Mouse (Mus musculus) stomach, embryonic 14.5 days (tissue): ENCODE results near the gene Sdhc. TPM values are rescaled to one million over a fixed set of nuclear protein-coding genes. Genes with fewer than 3 reads are reported as not detected.
"Not testable (repeated sequence)": the region's sequence is repeated elsewhere in the genome, so short reads cannot be mapped to it uniquely, and the experiment has no call there.

ENCODE experiments used
- ATAC-seq: fragments of 200-750 bp; cut with Nextera tagmentation; 2 replicates; pipeline ENCODE4 v1.8.0; 2017; ENCODE audit warnings: low read depth, moderate TSS enrichment; ENCODE audit not compliant: insufficient number of reproducible peaks, insufficient read depth, low FRiP score
- H3K27ac ChIP-seq: fragments of 300-500 bp; sonication (generic); 2 replicates; pipeline ENCODE4 v1.5.1; 2014; ENCODE audit warnings: mild to moderate bottlenecking, low read length, moderate library complexity, mixed read lengths
- H3K27me3 ChIP-seq: fragments of 300-500 bp; sonication (generic); 2 replicates; pipeline ENCODE4 v1.6.1; 2014; ENCODE audit warnings: low read length, control low read depth, mixed read lengths; ENCODE audit not compliant: control insufficient read depth, insufficient read depth
- H3K36me3 ChIP-seq: fragments of 300-500 bp; sonication (generic); 2 replicates; pipeline ENCODE4 v1.6.1; 2014; ENCODE audit warnings: mild to moderate bottlenecking, control low read depth, low read length, moderate library complexity, mixed read lengths; ENCODE audit not compliant: control insufficient read depth, insufficient read depth
- H3K4me1 ChIP-seq: fragments of 300-500 bp; sonication (generic); 2 replicates; pipeline ENCODE4 v1.6.1; 2014; ENCODE audit warnings: low read length, control low read depth, mixed read lengths; ENCODE audit not compliant: control insufficient read depth, insufficient read depth
- H3K4me2 ChIP-seq: fragments of 300-500 bp; sonication (generic); replicated peaks from 2 replicates; pipeline ENCODE4 v1.6.1; 2014; ENCODE audit warnings: low read depth, low read length, control low read depth
- H3K4me3 ChIP-seq: fragments of 300-500 bp; sonication (generic); 2 replicates; pipeline ENCODE4 v1.5.1; 2014; ENCODE audit warnings: low read depth, low read length, control low read depth
- H3K9ac ChIP-seq: fragments of 300-500 bp; sonication (generic); replicated peaks from 2 replicates; pipeline ENCODE4 v1.6.1; 2014; ENCODE audit warnings: low read depth, mild to moderate bottlenecking, control low read depth, low read length, moderate library complexity, mixed read lengths
- H3K9me3 ChIP-seq: fragments of 300-500 bp; sonication (generic); 2 replicates; pipeline ENCODE4 v1.6.1; 2016; ENCODE audit warnings: low read depth, low read length, control low read depth; ENCODE audit not compliant: control insufficient read depth
- WGBS: fragments of 180-500 bp; shearing (Covaris S2); extraction: QIAGEN DNeasy Blood & Tissue Kit; methylation state at CpG from one replicate; pipeline ENCODE4 v1.1.7; 2014; 5-methylcytosine and 5-hydroxymethylcytosine counted together
- polyA plus RNA-seq: library from polyadenylated mRNA; unstranded; fragments of >200 nt; fragmentation: Nextera tagmentation; extraction: Ambion mirVana; gene quantifications from 2 replicates; pipeline ENCODE4 v1.2.1, GENCODE M21; 2014

Gene Sdhc
- polyA plus RNA-seq, 1 experiment from 2014 or later: 311 TPM

GRCm38 (mm10) chr1:171159485-171159975 is 9.1 kb upstream of the Sdhc start:
- Histone ChIP-seq H3K4me2 (peak overlapping the region; percentile 41), H3K9me3 (no peaks in the 10 kb centered on the region), H3K27ac (no peak overlapping the region), H3K27me3 (no peaks in the 10 kb centered on the region), H3K4me3 (peak overlapping the region; percentile 21), H3K36me3 (no peaks in the 10 kb centered on the region), H3K4me1 (0 out of 2 replicates have a peak, but pooled peaks cover 8% of the 10 kb centered on the region), H3K9ac (no peak overlapping the region)
- ATAC-seq: peak; percentile 79
- 4% methylated on average over 15 of the region's 15 CpGs for whole genome bisulfite sequencing

- no peak overlapping the region for H3K9ac ChIP-seq
These were observed 7.6 kb upstream of the Sdhc start for GRCm38 (mm10) chr1:171157965-171158364.

GRCm38 (mm10) chr1:171156644-171157043 is 6.2 kb upstream of the Sdhc start:
- no peaks in the 10 kb centered on the region for H3K9me3 ChIP-seq
- WGBS: 63% methylated on average over 3 of the region's 3 CpGs
- no peak overlapping the region for H3K27ac ChIP-seq
- H3K4me1 ChIP-seq: 0 out of 2 replicates have a peak, but pooled peaks cover 8% of the 10 kb centered on the region
- no peaks in the 10 kb centered on the region for H3K27me3 ChIP-seq
- no peaks in the 10 kb centered on the region for H3K36me3 ChIP-seq
- no peak overlapping the region for H3K9ac ChIP-seq
- H3K4me3 ChIP-seq: no peak overlapping the region
- H3K4me2 ChIP-seq: no peak overlapping the region
- ATAC-seq: no peak

More at GRCm38 (mm10) chr1:171157965-171158364, 7.6 kb upstream of the Sdhc start:
- Histone ChIP-seq H3K4me3 (no peak overlapping the region), H3K4me2 (no peak overlapping the region), H3K9me3 (no peaks in the 10 kb centered on the region), H3K4me1 (0 out of 2 replicates have a peak, but pooled peaks cover 8% of the 10 kb centered on the region), H3K27ac (no peak overlapping the region), H3K36me3 (no peaks in the 10 kb centered on the region), H3K27me3 (no peaks in the 10 kb centered on the region)
- ATAC-seq: no peak

GRCm38 (mm10) chr1:171151966-171152365 is 1.6 kb upstream of the Sdhc start:
- no peak overlapping the region for H3K4me2 ChIP-seq
- no peak overlapping the region for H3K27ac ChIP-seq
- no peak for ATAC-seq
- H3K36me3 ChIP-seq: no peaks in the 10 kb centered on the region
- no peaks in the 10 kb centered on the region for H3K9me3 ChIP-seq
- no peak overlapping the region for H3K9ac ChIP-seq
- H3K4me1 ChIP-seq: peaks cover 13% of the 10 kb centered on the region
- H3K4me3 ChIP-seq: no peak overlapping the region
- 78% methylated on average over 4 of the region's 4 CpGs for WGBS
- no peaks in the 10 kb centered on the region for H3K27me3 ChIP-seq

GRCm38 (mm10) chr1:171150838-171151391 is 512 bp upstream of the Sdhc start:
- H3K27ac ChIP-seq: peak overlapping the region; percentile 75
- no peaks in the 10 kb centered on the region for H3K9me3 ChIP-seq
- H3K36me3 ChIP-seq: no peaks in the 10 kb centered on the region
- peaks cover 13% of the 10 kb centered on the region for H3K4me1 ChIP-seq
- H3K4me3 ChIP-seq: peak overlapping the region; percentile 97
- H3K27me3 ChIP-seq: no peaks in the 10 kb centered on the region
- H3K9ac ChIP-seq: peak overlapping the region; percentile 38; the same call in 1 of the 2 replicates
- no peak for ATAC-seq
- WGBS: 2% methylated on average over 18 of the region's 18 CpGs
- H3K4me2 ChIP-seq: peak overlapping the region; percentile 69

- not testable (repeated sequence) for H3K4me1 ChIP-seq, H3K4me2 ChIP-seq, H3K4me3 ChIP-seq, H3K27ac ChIP-seq, H3K9me3 ChIP-seq, ATAC-seq, H3K9ac ChIP-seq, H3K27me3 ChIP-seq
- peaks cover 40% of the 10 kb centered on the region for H3K36me3 ChIP-seq
- WGBS: 90% methylated on average over 9 of the region's 11 CpGs
These were observed 7.4 kb downstream of the Sdhc start for GRCm38 (mm10) chr1:171142981-171143380.

GRCm38 (mm10) chr1:171137486-171138155 is 12.8 kb downstream of the Sdhc start:
- H3K36me3 ChIP-seq: peaks cover 73% of the 10 kb centered on the region

GRCm38 (mm10) chr1:171135600-171135999 is 14.8 kb downstream of the Sdhc start:
- H3K9me3 ChIP-seq: no peaks in the 10 kb centered on the region
- H3K27me3 ChIP-seq: no peaks in the 10 kb centered on the region
- H3K4me3 ChIP-seq: no peak overlapping the region
- no peak for ATAC-seq
- WGBS: 96% methylated on average over 2 of the region's 2 CpGs
- H3K4me2 ChIP-seq: no peak overlapping the region
- no peak overlapping the region for H3K9ac ChIP-seq
- no peak overlapping the region for H3K27ac ChIP-seq
- peaks cover 67% of the 10 kb centered on the region for H3K36me3 ChIP-seq
- H3K4me1 ChIP-seq: no peaks in the 10 kb centered on the region

More at GRCm38 (mm10) chr1:171137486-171138155, 12.8 kb downstream of the Sdhc start:
- not testable (repeated sequence) for H3K4me3 ChIP-seq, H3K27ac ChIP-seq, H3K9me3 ChIP-seq, H3K9ac ChIP-seq, H3K4me2 ChIP-seq, H3K4me1 ChIP-seq, H3K27me3 ChIP-seq, ATAC-seq
- WGBS: 90% methylated on average over 8 of the region's 8 CpGs
